Mouse (Mus musculus): ENCODE measurements around the gene Aplp1.

- TF ChIP-seq POLR2A (IDR thresholded peaks at IDR 0.05; ENCODE audit: borderline replicate concordance, extremely low read depth, low read depth, low read length) (peak; percentile 36; the same call in 1 of the 2 replicates), CTCF (IDR thresholded peaks at IDR 0.05; ENCODE audit: insufficient read depth, low read length) (no peak)
Measured at GRCm38 (mm10) chr7:30421890-30422435, 23.4 kb downstream of the Aplp1 start.

Measured in lung, adult 2 months (tissue).